Mouse (Mus musculus) leukemia stem cell, adult 10-12 weeks (primary cell): ENCODE results near the gene Gm21258. TPM values are rescaled to one million over a fixed set of nuclear protein-coding genes. Genes with fewer than 3 reads are reported as not detected.

Experiments
- polyA plus RNA-seq: library from polyadenylated mRNA; stranded (reverse); fragments of >175 nt; gene quantifications from 2 replicates; pipeline ENCODE4 v1.2.3, GENCODE M21; 2012; ENCODE audit warnings: low replicate concordance

Gm21258 gene
- polyA plus RNA-seq: not detected in 2 replicates

DNA sequence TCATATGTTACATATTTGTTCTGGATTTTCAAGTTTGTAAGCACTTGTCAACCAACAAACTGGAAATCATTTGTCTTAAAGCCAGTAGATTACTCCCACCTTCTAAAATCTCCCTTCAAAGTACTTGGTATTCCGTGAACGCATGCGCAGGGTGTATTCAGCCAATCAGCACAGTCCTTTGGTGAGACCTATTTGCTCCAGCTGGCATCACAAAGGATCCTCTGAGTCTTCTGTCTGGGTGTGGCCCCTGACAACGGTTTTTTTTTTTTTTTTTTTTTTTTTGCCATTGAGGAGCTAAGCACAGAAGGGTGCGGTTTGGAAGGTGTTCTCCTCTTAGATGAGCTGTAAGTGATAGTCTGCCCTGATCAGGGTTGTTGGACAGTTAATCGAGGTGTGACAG is at the start of gene Gm21258:
Gene Gm21258, plus strand, starts transcription at position 301 of the 400 bp plus-strand sequence.

